Mouse (Mus musculus): ENCODE data around the gene Myo5c. TPM values are rescaled to one million over a fixed set of nuclear protein-coding genes. Genes with fewer than 3 reads are reported as not detected.
"Not testable (repeated sequence)": the region's sequence is repeated elsewhere in the genome, so short reads cannot be mapped to it uniquely, and the experiment has no call there.

The Myo5c gene
- polyA plus RNA-seq, 1 experiment from 2014 or later, result 0.14 TPM

DNA sequence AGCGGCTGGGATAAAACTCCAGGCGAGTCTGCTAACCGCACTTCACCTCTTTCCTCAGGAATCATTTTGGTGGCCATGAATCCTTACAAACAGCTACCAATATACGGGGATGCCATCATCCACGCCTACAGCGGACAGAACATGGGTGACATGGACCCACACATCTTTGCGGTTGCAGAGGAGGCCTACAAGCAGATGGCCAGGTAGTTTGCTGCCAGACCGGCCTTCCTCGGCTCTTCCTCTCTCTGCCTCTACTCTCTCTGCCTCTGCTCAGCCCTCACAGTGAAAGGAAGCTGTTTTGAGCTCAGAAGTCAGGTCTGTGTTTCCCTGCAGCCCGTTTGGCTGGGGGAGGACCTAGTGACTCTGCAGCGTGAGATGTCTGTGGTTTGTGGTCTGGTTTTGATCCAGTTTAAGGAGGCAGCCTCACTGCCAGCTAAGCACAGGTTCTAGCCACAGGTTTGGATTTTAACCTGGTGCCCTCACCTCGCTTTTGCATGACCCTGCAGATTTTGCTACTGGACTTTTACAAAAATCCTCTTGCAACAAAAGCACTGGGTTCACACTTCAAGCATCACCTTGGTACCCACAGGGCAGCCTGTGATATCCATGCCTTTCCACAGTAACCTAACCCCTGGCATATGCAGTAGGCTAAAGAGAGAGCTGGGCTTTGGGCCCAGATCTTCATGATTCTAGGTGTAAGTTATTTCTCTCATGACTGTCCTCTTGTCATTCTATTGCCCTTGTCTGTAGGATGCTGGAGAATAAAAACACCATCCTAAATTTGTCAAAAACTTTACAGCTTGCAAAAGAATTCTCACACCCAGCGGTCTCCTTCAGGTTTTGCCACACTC lies 14.5 kb downstream of the Myo5c start:
- 85% methylated on average over 13 of the region's 13 CpGs for WGBS
- H3K27me3 ChIP-seq, result no peaks in the 10 kb centered on the region

GRCm38 (mm10) chr9:75247870-75248269 lies 16.1 kb downstream of the Myo5c start:
- peaks cover 20% of the 10 kb centered on the region for H3K4me1 ChIP-seq
- no peak for ATAC-seq (ENCODE audit: low FRiP score, low read depth)
- H3K4me2 ChIP-seq (replicated peaks), result no peak overlapping the region
- H3K27ac ChIP-seq, result no peak overlapping the region
- H3K36me3 ChIP-seq, result no peaks in the 10 kb centered on the region
- 88% methylated on average over 6 of the region's 6 CpGs for WGBS
- no peaks in the 10 kb centered on the region for H3K27me3 ChIP-seq
- no peak overlapping the region for H3K9ac ChIP-seq
- H3K4me3 ChIP-seq, result no peak overlapping the region
- no peaks in the 10 kb centered on the region for H3K9me3 ChIP-seq

More for the DNA sequence above, 14.5 kb downstream of the Myo5c start:
- Histone ChIP-seq H3K4me2 (replicated peaks) (no peak overlapping the region), H3K4me1 (peaks cover 19% of the 10 kb centered on the region), H3K27ac (no peak overlapping the region), H3K9me3 (no peaks in the 10 kb centered on the region), H3K4me3 (no peak overlapping the region), H3K9ac (no peak overlapping the region), H3K36me3 (no peaks in the 10 kb centered on the region)
- ATAC-seq (ENCODE audit: low FRiP score, low read depth), result no peak

DNA sequence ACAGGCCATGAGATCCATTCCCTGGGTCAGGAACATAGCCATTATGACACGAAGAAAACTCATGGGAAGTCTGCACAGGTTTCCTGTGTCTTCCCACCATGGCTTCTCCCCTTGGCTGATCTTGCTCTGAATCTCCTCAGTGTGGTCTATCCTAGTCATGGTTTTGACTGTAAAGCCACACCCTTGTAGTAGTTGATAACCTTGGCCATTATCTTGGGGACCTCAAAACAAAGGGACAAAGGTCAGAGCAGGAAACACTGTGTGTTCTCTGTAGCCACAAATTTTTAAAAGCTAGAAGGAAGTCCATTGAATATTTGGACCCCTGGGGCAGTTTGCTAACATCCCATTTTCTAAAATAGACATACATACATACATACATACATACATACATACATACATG lies 16.5 kb downstream of the Myo5c start:
- Histone ChIP-seq H3K4me2 (replicated peaks) (no peak overlapping the region), H3K9ac (no peak overlapping the region), H3K36me3 (no peaks in the 10 kb centered on the region), H3K4me3 (no peak overlapping the region), H3K27ac (no peak overlapping the region), H3K4me1 (peaks cover 15% of the 10 kb centered on the region), H3K9me3 (no peaks in the 10 kb centered on the region), H3K27me3 (no peaks in the 10 kb centered on the region)
- WGBS, result 74% methylated on average over 1 of the region's 1 CpGs
- no peak for ATAC-seq (ENCODE audit: low FRiP score, low read depth)

- no peak overlapping the region for H3K27ac ChIP-seq
- no peak overlapping the region for H3K9ac ChIP-seq
- peaks cover 10% of the 10 kb centered on the region for H3K4me1 ChIP-seq
- no peaks in the 10 kb centered on the region for H3K36me3 ChIP-seq
- ATAC-seq (ENCODE audit: low FRiP score, low read depth), result no peak
- H3K4me2 ChIP-seq (replicated peaks), result no peak overlapping the region
- H3K27me3 ChIP-seq, result no peaks in the 10 kb centered on the region
- no peak overlapping the region for H3K4me3 ChIP-seq
- no peaks in the 10 kb centered on the region for H3K9me3 ChIP-seq
Measured at GRCm38 (mm10) chr9:75248874-75249273, 17.1 kb downstream of the Myo5c start.

GRCm38 (mm10) chr9:75253158-75253557 lies 21.3 kb downstream of the Myo5c start:
- H3K4me3 ChIP-seq; ATAC-seq (ENCODE audit: low FRiP score, low read depth); H3K27ac ChIP-seq; H3K36me3 ChIP-seq; H3K9me3 ChIP-seq; H3K27me3 ChIP-seq; H3K4me2 ChIP-seq (replicated peaks); H3K9ac ChIP-seq: not testable (repeated sequence)
- WGBS, result 68% methylated on average over 6 of the region's 6 CpGs
- peaks cover 11% of the 10 kb centered on the region; the same call in 1 of the 2 replicates for H3K4me1 ChIP-seq

DNA sequence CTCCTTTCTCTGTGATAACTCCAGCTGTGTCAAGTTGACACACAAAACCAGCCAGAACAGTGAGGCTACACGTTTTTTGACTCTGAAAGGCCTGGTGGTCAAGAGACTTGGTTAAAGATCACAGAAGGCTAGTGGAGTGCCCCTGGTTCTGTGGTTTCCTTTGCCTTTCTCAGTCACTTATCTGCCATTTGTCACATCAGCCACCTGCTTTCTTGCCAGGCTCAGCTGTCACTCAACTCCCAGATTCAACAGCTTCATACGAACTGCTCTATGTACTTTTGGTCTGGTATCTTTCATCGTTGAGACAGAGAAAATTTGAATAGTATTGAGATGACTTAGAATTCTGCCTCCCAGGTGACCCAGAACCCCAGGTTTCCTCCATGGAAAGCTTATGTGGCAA lies 21.9 kb downstream of the Myo5c start:
- H3K27me3 ChIP-seq, result no peaks in the 10 kb centered on the region
- WGBS, result 42% methylated on average over 3 of the region's 3 CpGs
- ATAC-seq (ENCODE audit: low FRiP score, low read depth), result no peak

DNA sequence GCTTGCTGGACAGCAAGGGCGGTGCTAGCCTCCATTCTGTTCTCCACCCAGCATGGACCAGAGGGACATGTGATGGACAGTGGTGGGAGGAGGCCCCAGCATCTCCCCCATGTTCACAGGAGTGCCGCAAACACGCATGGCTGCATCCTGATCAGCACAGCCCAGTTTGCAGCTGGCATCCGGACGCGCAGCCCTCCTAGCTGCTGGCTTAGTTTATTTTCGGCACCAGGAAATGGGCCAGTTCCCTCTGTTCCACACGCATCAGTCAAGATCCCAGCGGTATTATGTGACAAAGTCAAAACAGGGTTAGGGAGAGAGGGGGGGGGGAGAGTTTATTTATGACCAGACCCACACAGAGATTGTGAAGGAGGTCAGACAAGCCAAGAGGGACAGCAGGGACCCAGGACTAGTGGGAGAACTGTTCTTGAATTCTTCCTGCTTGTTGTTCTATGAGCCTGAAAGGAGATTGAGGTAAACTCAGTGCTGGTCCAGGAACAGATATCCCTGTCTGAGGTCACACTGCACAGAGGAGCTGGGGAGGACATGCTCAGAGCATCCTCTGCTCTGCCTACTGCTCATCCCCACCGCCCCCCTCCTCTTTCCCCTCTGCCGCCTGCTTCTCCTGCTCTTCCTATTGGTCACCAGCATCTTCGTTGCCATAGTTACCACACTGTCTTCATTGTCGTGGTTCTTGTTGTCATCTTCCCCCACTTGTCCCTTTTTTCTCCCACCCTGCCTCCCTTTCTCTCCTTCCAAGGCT lies 22.6 kb downstream of the Myo5c start:
- Histone ChIP-seq H3K36me3 (no peaks in the 10 kb centered on the region), H3K27me3 (no peaks in the 10 kb centered on the region), H3K9ac (no peak overlapping the region), H3K9me3 (no peaks in the 10 kb centered on the region), H3K27ac (no peak overlapping the region), H3K4me2 (replicated peaks) (no peak overlapping the region), H3K4me1 (peaks cover 11% of the 10 kb centered on the region; the same call in 1 of the 2 replicates), H3K4me3 (no peak overlapping the region)
- 65% methylated on average over 13 of the region's 13 CpGs for WGBS
- ATAC-seq (ENCODE audit: low FRiP score, low read depth), result peak; percentile 62

More for the DNA sequence above, 21.9 kb downstream of the Myo5c start:
- Histone ChIP-seq H3K27ac (no peak overlapping the region), H3K4me1 (peaks cover 11% of the 10 kb centered on the region; the same call in 1 of the 2 replicates), H3K9ac (no peak overlapping the region), H3K4me2 (replicated peaks) (no peak overlapping the region), H3K36me3 (no peaks in the 10 kb centered on the region), H3K9me3 (no peaks in the 10 kb centered on the region), H3K4me3 (no peak overlapping the region)

DNA sequence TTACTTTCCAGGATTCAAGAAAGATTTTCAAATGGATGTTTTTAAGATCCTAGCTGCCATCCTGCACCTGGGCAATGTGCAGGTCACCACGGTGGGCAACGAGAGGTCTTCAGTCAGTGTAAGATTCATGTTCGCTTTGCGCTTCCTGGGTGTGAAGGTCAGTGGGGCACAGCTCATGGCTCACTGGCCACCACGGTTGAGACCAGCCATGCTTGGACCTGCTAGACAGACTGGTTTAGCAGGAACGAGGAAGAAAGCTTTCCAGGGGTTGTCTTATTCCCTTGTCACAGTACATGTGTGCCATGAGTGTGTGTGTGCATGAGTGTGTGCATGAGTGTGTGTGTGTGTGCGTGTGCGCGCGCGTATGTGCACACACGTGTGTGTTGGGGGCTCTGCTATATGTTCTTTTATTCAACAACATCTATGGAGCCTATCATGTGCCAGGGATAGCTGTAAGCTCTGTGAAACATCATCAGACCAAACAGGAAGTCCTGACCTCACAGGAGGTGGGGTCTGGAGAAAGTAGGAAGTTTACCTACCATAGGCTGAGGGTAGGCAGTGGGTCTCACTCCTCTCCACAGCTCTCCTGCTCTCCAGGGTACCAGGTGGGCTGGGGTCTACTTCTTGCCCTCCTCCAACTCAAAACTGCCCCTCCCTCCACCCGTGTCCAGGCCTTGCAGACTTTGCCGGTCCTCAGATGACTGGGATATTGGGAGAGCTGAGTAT lies 24.2 kb downstream of the Myo5c start:
- Histone ChIP-seq H3K9me3 (peaks cover 3% of the 10 kb centered on the region; the same call in 1 of the 2 replicates), H3K9ac (no peak overlapping the region), H3K4me1 (peaks cover 13% of the 10 kb centered on the region), H3K27me3 (no peaks in the 10 kb centered on the region), H3K27ac (no peak overlapping the region), H3K36me3 (no peaks in the 10 kb centered on the region), H3K4me3 (no peak overlapping the region), H3K4me2 (replicated peaks) (no peak overlapping the region)
- no peak for ATAC-seq (ENCODE audit: low FRiP score, low read depth)
- WGBS, result 85% methylated on average over 14 of the region's 14 CpGs

- Histone ChIP-seq H3K4me3 (no peak overlapping the region), H3K4me1 (peaks cover 27% of the 10 kb centered on the region), H3K4me2 (replicated peaks) (no peak overlapping the region), H3K27ac (no peak overlapping the region), H3K9ac (no peak overlapping the region), H3K36me3 (no peaks in the 10 kb centered on the region), H3K27me3 (no peaks in the 10 kb centered on the region), H3K9me3 (peaks cover 3% of the 10 kb centered on the region; the same call in 1 of the 2 replicates)
- no peak for ATAC-seq (ENCODE audit: low FRiP score, low read depth)
- WGBS, result 71% methylated on average over 4 of the region's 4 CpGs
Measured at GRCm38 (mm10) chr9:75258792-75259191, 27.0 kb downstream of the Myo5c start.

- ATAC-seq (ENCODE audit: low FRiP score, low read depth), result no peak
- H3K27me3 ChIP-seq, result no peaks in the 10 kb centered on the region
- WGBS, result 89% methylated on average over 4 of the region's 4 CpGs
- no peak overlapping the region for H3K9ac ChIP-seq
- peaks cover 3% of the 10 kb centered on the region; the same call in 1 of the 2 replicates for H3K9me3 ChIP-seq
- H3K4me2 ChIP-seq (replicated peaks), result no peak overlapping the region
- H3K27ac ChIP-seq, result no peak overlapping the region
- no peak overlapping the region for H3K4me3 ChIP-seq
- no peaks in the 10 kb centered on the region for H3K36me3 ChIP-seq
- peaks cover 26% of the 10 kb centered on the region for H3K4me1 ChIP-seq
Measured at GRCm38 (mm10) chr9:75259656-75260055, 27.8 kb downstream of the Myo5c start.

- WGBS, result 17% methylated on average over 8 of the region's 8 CpGs
- Histone ChIP-seq H3K9ac (peak overlapping the region; percentile 21; the same call in 1 of the 2 replicates), H3K9me3 (peaks cover 3% of the 10 kb centered on the region; the same call in 1 of the 2 replicates), H3K4me3 (no peak overlapping the region), H3K27ac (no peak overlapping the region), H3K36me3 (no peaks in the 10 kb centered on the region), H3K4me1 (peaks cover 25% of the 10 kb centered on the region), H3K4me2 (replicated peaks) (no peak overlapping the region), H3K27me3 (no peaks in the 10 kb centered on the region)
- peak; percentile 45 for ATAC-seq (ENCODE audit: low FRiP score, low read depth)
Measured at GRCm38 (mm10) chr9:75261332-75261872, 29.6 kb downstream of the Myo5c start.

All from limb, embryonic 13.5 days (tissue).